Mouse (Mus musculus) MN1 (cell line): ENCODE measurements around the gene Crybg3.

Experiments
- DNase-seq: peaks from one replicate; pipeline ENCODE4 v3.0.0-alpha.2; 2016; ENCODE audit warnings: low spot score

Crybg3 gene

DNA sequence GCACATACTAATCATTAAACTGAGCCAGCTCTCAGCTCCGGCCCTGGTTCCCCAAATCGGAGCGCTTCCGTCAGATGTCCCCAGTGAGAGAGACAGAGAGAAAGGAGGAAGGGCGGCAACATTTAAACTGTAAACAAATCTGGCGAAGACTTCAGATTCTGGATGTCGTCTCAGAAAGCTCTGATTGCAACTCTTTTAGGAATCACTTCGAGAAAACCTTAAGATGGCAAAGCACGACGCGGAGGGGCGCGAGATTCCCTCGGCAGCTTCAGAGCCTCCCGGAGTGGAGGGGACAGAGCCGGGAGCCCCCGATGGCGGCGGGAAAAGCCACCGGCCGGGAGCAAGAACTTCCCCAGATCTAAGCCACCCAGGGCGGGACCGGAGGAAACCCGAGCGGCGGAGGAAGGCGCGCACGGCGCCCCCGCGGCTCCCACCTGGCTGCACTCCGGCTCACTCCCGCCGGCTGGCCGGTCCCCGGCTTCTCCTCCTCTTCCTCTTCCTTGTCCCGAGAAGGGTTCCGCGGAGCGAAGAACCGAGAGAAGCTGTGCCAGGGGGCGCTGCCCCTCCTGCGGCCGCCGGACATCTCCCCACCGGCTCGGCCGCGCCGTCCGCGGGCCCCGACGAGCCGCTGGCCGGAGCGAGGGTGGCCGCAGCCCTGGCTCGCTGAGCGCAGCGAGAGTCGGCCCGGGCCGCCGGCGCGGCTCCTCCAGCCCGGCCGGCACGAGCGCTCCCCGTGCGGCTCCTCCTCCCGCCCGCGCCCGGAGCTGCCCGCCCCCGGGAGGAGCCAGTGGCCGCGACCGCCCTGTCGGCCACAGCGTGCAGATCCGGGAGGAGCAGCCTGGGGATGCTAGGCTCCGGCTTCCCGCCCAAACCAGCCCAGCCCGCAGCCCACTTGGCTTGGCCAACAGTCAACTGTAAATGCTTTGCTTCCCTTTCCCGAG lies at the start of gene Crybg3:
Gene Crybg3 (minus strand): TSS at position 669 of the 941 bp plus-strand sequence.
- DNase-seq = peak; percentile 78

GRCm38 (mm10) chr16:59643766-59644165 lies 43.0 kb upstream of the Crybg3 start:
- DNase-seq = no peak

DNA sequence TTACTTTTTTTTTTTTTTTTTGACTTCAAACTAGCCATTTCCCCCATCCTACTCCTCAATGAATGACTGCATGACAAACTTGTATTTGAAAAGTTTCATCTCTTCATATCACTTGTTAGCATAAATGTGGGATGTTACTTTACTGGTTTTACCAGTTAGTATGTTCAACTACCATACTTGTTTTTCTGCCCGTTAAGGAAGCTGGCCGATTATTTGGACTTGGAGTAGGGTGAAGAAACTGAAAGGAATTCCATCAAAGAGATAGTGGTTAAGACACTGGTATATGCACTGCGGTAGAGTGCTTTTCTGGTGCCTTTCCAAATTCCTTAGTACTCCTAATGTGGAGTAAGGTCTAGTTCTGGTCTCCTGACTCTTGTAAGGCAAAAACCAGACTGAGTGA lies 39.2 kb upstream of the Crybg3 start:
- DNase-seq = peak; percentile 9

GRCm38 (mm10) chr16:59639102-59639691 lies 38.4 kb upstream of the Crybg3 start, which contains the start of gene Arl6:
Gene Arl6 (minus strand): TSS chr16:59639391.
- peak; percentile 94 for DNase-seq

DNA sequence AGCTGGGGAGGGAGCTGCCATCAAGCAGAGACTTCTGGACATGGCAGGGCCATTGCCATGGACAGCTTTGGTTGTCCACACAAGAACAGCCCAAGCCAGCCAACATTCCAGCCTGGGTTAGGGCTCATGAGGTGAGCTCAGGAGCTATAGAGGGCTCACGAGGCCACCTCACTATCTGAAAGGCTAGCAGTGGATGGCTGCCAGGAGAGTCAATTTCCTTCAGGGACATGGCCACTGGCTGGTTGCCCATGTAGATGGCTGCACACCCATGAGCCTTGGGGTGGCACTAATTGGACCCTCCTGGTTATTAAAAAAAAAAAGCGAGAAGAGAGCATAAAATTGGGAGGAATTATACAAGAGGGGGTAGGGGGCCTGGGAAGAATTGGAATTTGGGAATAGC lies 33.8 kb upstream of the Crybg3 start:
- peak; percentile 12 for DNase-seq

GRCm38 (mm10) chr16:59621554-59621953 lies 20.8 kb upstream of the Crybg3 start:
- DNase-seq = no peak

- peak; percentile 66 for DNase-seq
Measured at GRCm38 (mm10) chr16:59617167-59617566, 16.4 kb upstream of the Crybg3 start.

- no peak for DNase-seq
Measured at GRCm38 (mm10) chr16:59615675-59616074, 14.9 kb upstream of the Crybg3 start.

- DNase-seq = no peak
Measured at GRCm38 (mm10) chr16:59610750-59611149, 10.0 kb upstream of the Crybg3 start.

GRCm38 (mm10) chr16:59604078-59604781 lies 3.5 kb upstream of the Crybg3 start:
- no peak for DNase-seq

DNA sequence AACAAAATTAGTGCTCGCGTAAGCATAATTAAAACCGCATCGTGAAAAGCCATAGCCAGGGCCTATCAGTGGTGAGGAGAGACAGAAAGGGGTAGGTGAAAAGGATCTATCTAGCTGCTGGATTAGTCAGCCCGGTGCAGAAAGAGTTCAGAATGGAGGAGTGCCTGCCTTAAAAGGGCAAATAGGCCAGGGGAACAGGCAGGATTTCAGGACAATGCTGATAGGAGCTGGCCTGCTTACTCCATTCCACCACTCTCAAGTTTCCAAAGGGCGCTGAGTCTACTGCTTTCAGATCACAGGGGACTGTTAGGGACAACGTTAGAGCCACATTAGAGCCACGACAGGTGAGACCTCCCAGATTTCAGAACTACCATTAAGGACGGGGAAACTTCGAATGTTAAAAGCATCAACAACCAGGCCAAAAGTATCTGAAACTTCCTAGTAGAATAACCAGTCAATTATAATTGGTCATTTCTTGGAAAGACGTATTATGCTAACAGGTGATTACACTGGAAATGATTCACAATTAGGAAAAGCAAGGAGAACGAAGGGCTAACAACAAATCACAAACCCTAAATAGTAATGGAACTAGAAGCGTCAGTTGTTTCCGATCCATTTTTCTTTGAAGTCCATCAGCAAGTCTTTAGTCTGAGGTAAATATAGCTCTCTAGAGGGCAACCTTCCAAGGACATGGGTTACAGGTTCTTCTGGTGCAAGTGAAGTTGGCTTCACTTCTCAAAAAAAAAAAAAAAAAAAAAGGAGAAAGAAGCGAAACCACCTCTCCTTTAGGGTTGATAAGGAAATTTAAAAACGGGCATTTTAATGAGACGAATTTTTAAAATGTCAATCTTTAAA lies 1.1 kb downstream of the Crybg3 start:
- DNase-seq = peak; percentile 23

DNA sequence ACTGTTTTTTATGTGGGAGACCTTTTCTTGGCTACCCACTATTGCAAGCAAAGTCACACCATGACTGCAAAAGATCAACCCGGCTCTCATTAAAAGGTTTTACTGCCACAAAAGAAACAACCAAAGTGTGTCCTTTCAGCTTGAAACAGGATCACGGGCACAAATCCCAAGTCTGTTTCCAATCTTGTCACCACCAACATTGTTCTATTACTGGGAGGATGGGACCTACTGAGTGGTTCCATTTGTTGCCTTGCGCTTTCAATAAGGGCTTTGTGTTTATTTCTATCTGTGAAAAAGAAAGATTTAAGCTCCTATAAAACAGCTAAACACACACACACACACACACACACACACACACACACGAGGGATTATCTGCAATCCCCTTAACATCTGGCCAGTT lies 1.8 kb downstream of the Crybg3 start:
- no peak for DNase-seq

GRCm38 (mm10) chr16:59597256-59597655 lies 3.5 kb downstream of the Crybg3 start:
- no peak for DNase-seq

DNA sequence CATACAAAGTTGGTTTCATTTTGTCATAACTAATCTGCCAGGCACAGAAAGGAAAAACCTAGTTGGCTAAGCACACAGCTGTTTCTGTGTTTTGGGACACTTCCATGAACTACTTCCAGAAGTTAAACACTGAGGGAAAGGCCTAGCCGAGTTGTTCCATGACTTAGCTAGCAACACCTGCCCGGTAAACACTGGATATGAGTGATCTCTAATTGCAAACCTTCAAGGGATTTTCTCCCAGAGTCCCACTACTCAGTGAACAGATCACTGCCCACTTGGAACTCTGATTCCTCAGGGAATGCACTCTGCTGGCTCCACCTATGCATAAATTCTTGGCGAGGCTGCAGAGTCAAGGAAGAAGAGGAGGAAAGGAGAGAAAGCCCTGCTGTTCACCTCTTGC lies 6.1 kb downstream of the Crybg3 start:
- DNase-seq = no peak

DNA sequence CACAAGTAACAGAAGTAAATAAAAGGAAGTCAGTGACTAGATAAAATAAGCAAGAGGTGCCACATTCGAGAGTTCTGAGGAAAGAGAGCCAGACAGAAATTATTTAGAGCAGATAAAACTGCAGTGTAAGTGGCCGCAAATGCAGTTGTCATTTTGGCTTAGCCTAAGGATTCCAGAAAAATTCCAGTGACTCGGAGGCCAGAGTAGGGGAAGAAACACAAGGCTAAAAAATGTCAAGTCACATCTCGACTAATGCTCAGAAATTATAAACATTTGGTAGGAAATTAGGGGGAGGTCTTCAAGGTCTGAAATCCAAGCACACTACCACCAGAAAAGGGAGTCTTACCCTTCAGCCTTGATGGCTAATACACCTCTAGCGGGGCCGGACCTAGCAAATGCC lies 10.0 kb downstream of the Crybg3 start:
- DNase-seq = no peak

- no peak for DNase-seq
Measured at GRCm38 (mm10) chr16:59588351-59589025, 12.3 kb downstream of the Crybg3 start.

- DNase-seq = no peak
Measured at GRCm38 (mm10) chr16:59587816-59588215, 13.0 kb downstream of the Crybg3 start.

GRCm38 (mm10) chr16:59586911-59587310 lies 13.9 kb downstream of the Crybg3 start:
- DNase-seq = no peak

DNA sequence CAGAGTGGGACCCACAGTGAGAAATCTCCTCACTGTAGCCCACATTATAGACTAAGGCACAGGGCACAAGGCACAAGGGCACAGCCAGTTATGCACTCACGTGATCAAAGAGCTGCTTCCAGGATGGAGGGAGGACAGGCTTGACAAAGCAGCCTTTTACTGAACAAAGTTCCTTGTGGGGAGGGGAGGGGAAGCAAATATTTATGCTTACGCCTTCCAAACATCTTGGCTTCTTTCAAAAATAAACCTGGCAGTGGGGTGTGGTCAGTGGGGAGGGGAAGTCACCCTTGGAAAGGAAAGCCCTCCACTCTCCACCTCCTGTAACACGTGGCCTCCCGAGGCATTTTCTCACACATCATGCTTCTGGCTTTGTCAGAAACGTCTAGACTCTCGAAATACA lies 14.5 kb downstream of the Crybg3 start:
- no peak for DNase-seq

- DNase-seq = no peak
Measured at GRCm38 (mm10) chr16:59585706-59586244, 15.0 kb downstream of the Crybg3 start.

GRCm38 (mm10) chr16:59583515-59583914 lies 17.3 kb downstream of the Crybg3 start:
- DNase-seq = no peak
